Mouse (Mus musculus): ENCODE measurements around the gene Slc22a14. TPM values are rescaled to one million over a fixed set of nuclear protein-coding genes. Genes with fewer than 3 reads are reported as not detected.

The Slc22a14 gene
- polyA plus RNA-seq, 1 experiment, result not detected

DNA sequence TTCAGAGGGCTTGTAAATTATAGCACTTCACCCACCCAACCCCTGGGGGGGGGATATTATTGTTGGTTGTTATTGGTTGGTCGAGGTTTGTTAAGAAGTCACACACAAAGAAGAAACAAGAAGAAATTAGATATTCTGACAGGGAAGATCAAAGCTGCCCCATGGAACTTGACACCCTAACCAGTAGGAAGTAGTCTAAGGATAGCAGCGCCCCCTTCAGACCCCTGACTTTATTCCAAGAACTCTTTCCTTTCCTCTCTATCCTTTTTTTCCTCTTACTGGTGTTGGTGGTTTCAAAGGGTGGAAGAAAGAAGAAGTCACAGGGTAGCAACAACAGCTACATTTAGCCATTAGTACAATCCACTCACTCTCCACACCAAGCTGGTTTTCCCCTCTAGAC lies 111.2 kb downstream of the Slc22a14 start:
- H3K36me3 ChIP-seq (ENCODE audit: control insufficient read depth, insufficient read depth), result peaks cover 51% of the 10 kb centered on the region

DNA sequence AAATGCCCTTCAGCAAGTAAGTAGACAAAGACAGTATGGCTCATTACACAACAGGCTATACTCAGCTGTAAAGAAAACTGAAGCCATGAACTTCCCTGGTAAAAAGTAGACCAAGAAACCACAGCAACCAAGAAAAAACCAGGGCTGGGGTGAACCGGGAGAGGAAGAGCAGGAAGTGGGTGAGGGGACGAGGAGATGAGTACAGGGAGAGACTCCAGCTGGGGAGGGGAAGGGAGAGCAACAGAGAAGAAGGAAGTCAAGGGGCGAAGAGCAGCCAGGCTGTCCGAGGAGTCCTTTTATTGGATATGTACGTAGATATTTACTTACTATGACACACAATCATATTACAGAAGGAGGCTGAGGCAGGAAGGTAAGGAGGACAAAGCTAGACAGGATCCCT lies 117.4 kb downstream of the Slc22a14 start:
- H3ac ChIP-seq (ENCODE audit: control insufficient read depth, insufficient read length), result no peak overlapping the region
- H3K4me3 ChIP-seq, result no peak overlapping the region
- no peaks in the 10 kb centered on the region for H3K27me3 ChIP-seq (ENCODE audit: control insufficient read depth, insufficient read depth, insufficient read length)
- H3K4me2 ChIP-seq (ENCODE audit: low read depth), result no peak overlapping the region
- TF ChIP-seq MAX (IDR thresholded peaks at IDR 0.05; ENCODE audit: low read depth), result no peak
- no peak for TF ChIP-seq E2F4 (IDR thresholded peaks at IDR 0.05; ENCODE audit: insufficient read depth)
- no peak for TF ChIP-seq POLR2A (IDR thresholded peaks at IDR 0.05; ENCODE audit: insufficient read length, low read depth)
- no peak for TF ChIP-seq SRF (IDR thresholded peaks at IDR 0.05; ENCODE audit: control insufficient read depth, insufficient read length, low read depth)
- no peak for TF ChIP-seq MYOG (IDR thresholded peaks at IDR 0.05; ENCODE audit: control insufficient read depth in 1 of 3, insufficient read depth in 1 of 3, insufficient read length in 2 of 3, low read depth in 2 of 3)
- TF ChIP-seq TCF12 (IDR thresholded peaks at IDR 0.05; ENCODE audit: insufficient read depth, poor library complexity, severe bottlenecking), result no peak
- TF ChIP-seq USF1 (IDR thresholded peaks at IDR 0.05; ENCODE audit: low read depth), result no peak
- no peak for TF ChIP-seq TCF3 (IDR thresholded peaks at IDR 0.05; ENCODE audit: insufficient read length, low read depth)
- no peak for TF ChIP-seq REST (IDR thresholded peaks at IDR 0.05; ENCODE audit: insufficient read depth, insufficient read length)
- TF ChIP-seq MYOD1 (IDR thresholded peaks at IDR 0.05; ENCODE audit: control insufficient read depth in 1 of 3, insufficient read length in 2 of 3, low read depth in 2 of 3), result no peak
- TF ChIP-seq CEBPB (IDR thresholded peaks at IDR 0.05; ENCODE audit: insufficient read depth, poor library complexity, severe bottlenecking), result no peak
- H3K79me2 ChIP-seq (ENCODE audit: control insufficient read depth, insufficient read depth), result no peaks in the 10 kb centered on the region
- H3K36me3 ChIP-seq (ENCODE audit: control insufficient read depth, insufficient read depth), result peaks cover 46% of the 10 kb centered on the region

More for the DNA sequence above, 111.2 kb downstream of the Slc22a14 start:
- Histone ChIP-seq H3K4me2 (ENCODE audit: low read depth) (no peak overlapping the region), H3K79me2 (ENCODE audit: control insufficient read depth, insufficient read depth) (no peaks in the 10 kb centered on the region), H3K27me3 (ENCODE audit: control insufficient read depth, insufficient read depth, insufficient read length) (no peaks in the 10 kb centered on the region), H3ac (ENCODE audit: control insufficient read depth, insufficient read length) (no peak overlapping the region), H3K4me3 (no peak overlapping the region)
- no peak for TF ChIP-seq MYOG (IDR thresholded peaks at IDR 0.05; ENCODE audit: control insufficient read depth in 1 of 3, insufficient read depth in 1 of 3, insufficient read length in 2 of 3, low read depth in 2 of 3)
- TF ChIP-seq REST (IDR thresholded peaks at IDR 0.05; ENCODE audit: insufficient read depth, insufficient read length), result no peak
- TF ChIP-seq MYOD1 (IDR thresholded peaks at IDR 0.05; ENCODE audit: control insufficient read depth in 1 of 3, insufficient read length in 2 of 3, low read depth in 2 of 3), result no peak
- no peak for TF ChIP-seq CEBPB (IDR thresholded peaks at IDR 0.05; ENCODE audit: insufficient read depth, poor library complexity, severe bottlenecking)
- no peak for TF ChIP-seq TCF12 (IDR thresholded peaks at IDR 0.05; ENCODE audit: insufficient read depth, poor library complexity, severe bottlenecking)
- no peak for TF ChIP-seq USF1 (IDR thresholded peaks at IDR 0.05; ENCODE audit: low read depth)
- no peak for TF ChIP-seq POLR2AphosphoS2 (IDR thresholded peaks at IDR 0.05; ENCODE audit: insufficient read length, low read depth)
- TF ChIP-seq TCF3 (IDR thresholded peaks at IDR 0.05; ENCODE audit: insufficient read length, low read depth), result no peak

DNA sequence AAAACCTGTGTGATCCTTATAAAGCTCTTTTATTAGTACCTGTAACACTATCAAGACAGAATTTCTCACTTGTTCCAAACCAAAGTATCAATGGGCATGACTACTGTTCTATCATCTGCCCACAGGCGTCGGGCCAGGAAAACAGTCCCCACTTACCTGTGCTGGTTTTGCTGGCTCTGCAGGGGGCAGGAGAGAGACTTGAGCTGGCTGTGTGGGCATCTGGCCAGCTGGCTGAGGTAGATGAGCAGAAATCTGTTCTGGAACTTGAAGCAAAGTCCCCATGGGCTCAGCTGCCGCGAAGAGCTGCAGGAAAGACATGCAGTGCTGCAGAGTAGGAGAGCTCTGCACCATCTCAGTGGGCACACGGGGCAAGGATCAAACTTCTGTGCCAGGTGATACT lies 118.5 kb downstream of the Slc22a14 start:
- TF ChIP-seq E2F4 (IDR thresholded peaks at IDR 0.05; ENCODE audit: insufficient read depth), result no peak
- TF ChIP-seq POLR2A (IDR thresholded peaks at IDR 0.05; ENCODE audit: insufficient read length, low read depth), result no peak
- no peak for TF ChIP-seq REST (IDR thresholded peaks at IDR 0.05; ENCODE audit: insufficient read depth, insufficient read length)
- no peak for TF ChIP-seq MYOD1 (IDR thresholded peaks at IDR 0.05; ENCODE audit: control insufficient read depth in 1 of 3, insufficient read length in 2 of 3, low read depth in 2 of 3)
- TF ChIP-seq POLR2AphosphoS2 (IDR thresholded peaks at IDR 0.05; ENCODE audit: insufficient read length, low read depth), result no peak
- TF ChIP-seq TCF12 (IDR thresholded peaks at IDR 0.05; ENCODE audit: insufficient read depth, poor library complexity, severe bottlenecking), result no peak
- TF ChIP-seq CEBPB (IDR thresholded peaks at IDR 0.05; ENCODE audit: insufficient read depth, poor library complexity, severe bottlenecking), result no peak
- no peak for TF ChIP-seq USF1 (IDR thresholded peaks at IDR 0.05; ENCODE audit: low read depth)
- TF ChIP-seq TCF3 (IDR thresholded peaks at IDR 0.05; ENCODE audit: insufficient read length, low read depth), result no peak
- Histone ChIP-seq H3K36me3 (ENCODE audit: control insufficient read depth, insufficient read depth) (peaks cover 43% of the 10 kb centered on the region), H3K4me3 (no peak overlapping the region), H3K79me2 (ENCODE audit: control insufficient read depth, insufficient read depth) (no peaks in the 10 kb centered on the region), H3K27me3 (ENCODE audit: control insufficient read depth, insufficient read depth, insufficient read length) (no peaks in the 10 kb centered on the region), H3ac (ENCODE audit: control insufficient read depth, insufficient read length) (no peak overlapping the region), H3K4me2 (ENCODE audit: low read depth) (no peak overlapping the region)

DNA sequence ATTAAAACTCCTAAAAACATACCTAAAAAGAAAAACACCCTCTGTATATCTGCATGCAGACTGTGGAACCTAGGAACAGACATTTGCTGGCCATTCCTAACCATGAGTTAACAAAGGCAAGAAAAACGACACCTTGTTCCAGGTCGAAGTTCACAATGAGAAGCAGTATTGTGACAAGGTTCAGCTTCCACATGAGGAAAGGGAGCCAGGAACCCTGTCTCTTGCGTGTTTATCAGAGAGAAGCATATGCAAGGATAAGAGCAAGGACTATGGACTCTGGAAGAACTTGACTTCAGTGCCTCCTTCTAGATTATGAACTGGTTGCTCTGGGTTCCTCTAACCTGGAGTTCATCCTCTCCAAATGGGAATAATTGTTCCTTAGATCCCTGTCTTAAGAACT lies 121.4 kb downstream of the Slc22a14 start:
- no peak overlapping the region for H3ac ChIP-seq (ENCODE audit: control insufficient read depth, insufficient read length)
- H3K36me3 ChIP-seq (ENCODE audit: control insufficient read depth, insufficient read depth), result peaks cover 20% of the 10 kb centered on the region
- no peaks in the 10 kb centered on the region for H3K27me3 ChIP-seq (ENCODE audit: control insufficient read depth, insufficient read depth, insufficient read length)
- no peaks in the 10 kb centered on the region for H3K79me2 ChIP-seq (ENCODE audit: control insufficient read depth, insufficient read depth)
- TF ChIP-seq POLR2AphosphoS2 (IDR thresholded peaks at IDR 0.05; ENCODE audit: insufficient read length, low read depth) (no peak), MYOD1 (IDR thresholded peaks at IDR 0.05; ENCODE audit: control insufficient read depth in 1 of 3, insufficient read length in 2 of 3, low read depth in 2 of 3) (no peak), TCF12 (IDR thresholded peaks at IDR 0.05; ENCODE audit: insufficient read depth, poor library complexity, severe bottlenecking) (no peak), POLR2A (IDR thresholded peaks at IDR 0.05; ENCODE audit: insufficient read length, low read depth) (no peak), E2F4 (IDR thresholded peaks at IDR 0.05; ENCODE audit: insufficient read depth) (no peak)
- no peak overlapping the region for H3K4me3 ChIP-seq
- H3K4me2 ChIP-seq (ENCODE audit: low read depth), result no peak overlapping the region

DNA sequence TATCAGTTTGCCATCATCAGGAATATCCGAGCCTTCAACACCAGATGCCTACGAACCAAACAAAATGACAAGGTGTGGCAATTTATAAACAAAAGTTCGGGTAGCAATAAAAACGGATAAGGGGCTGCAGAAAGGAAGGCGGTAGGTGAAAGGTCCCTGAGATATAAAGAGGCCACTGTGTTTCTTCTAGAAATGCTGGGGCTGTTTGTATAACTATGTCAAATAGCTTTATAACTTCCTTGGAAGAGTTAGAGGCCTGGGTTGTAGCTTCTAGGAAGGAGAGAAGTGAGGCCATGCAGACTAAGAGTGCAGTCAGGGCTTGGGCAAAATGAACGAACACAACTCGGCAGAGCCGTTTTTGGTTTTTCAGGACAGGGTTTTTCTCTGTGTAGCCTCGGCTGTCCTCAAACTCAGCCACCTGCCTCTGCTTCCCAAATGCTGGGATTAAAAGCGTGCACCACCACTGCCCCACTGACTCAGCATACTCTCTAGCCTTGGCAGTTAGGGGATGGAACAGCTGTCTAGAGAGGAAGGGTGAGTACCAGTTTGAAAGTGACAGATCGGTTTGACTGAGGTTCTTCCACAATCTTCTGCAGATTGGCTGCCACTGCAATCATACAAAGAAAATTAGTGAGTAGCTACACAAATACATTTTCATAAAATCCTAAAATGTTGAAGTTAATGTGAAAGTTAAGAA lies 124.0 kb downstream of the Slc22a14 start:
- H3K36me3 ChIP-seq (ENCODE audit: control insufficient read depth, insufficient read depth), result peaks cover 17% of the 10 kb centered on the region
- no peak overlapping the region for H3ac ChIP-seq (ENCODE audit: control insufficient read depth, insufficient read length)
- H3K4me2 ChIP-seq (ENCODE audit: low read depth), result no peak overlapping the region
- no peaks in the 10 kb centered on the region for H3K79me2 ChIP-seq (ENCODE audit: control insufficient read depth, insufficient read depth)
- peak; percentile 68 to 90 (median 89) for TF ChIP-seq MYOD1 (IDR thresholded peaks at IDR 0.05; ENCODE audit: control insufficient read depth in 1 of 3, insufficient read length in 2 of 3, low read depth in 2 of 3)
- peak; percentile 43 for TF ChIP-seq TCF12 (IDR thresholded peaks at IDR 0.05; ENCODE audit: insufficient read depth, poor library complexity, severe bottlenecking)
- TF ChIP-seq MAX (IDR thresholded peaks at IDR 0.05; ENCODE audit: low read depth), result no peak
- peak; percentile 44 to 81 (median 64) for TF ChIP-seq MYOG (IDR thresholded peaks at IDR 0.05; ENCODE audit: control insufficient read depth in 1 of 3, insufficient read depth in 1 of 3, insufficient read length in 2 of 3, low read depth in 2 of 3)
- H3K27me3 ChIP-seq (ENCODE audit: control insufficient read depth, insufficient read depth, insufficient read length), result no peaks in the 10 kb centered on the region
- no peak overlapping the region for H3K4me3 ChIP-seq

All from myocyte (in vitro differentiated cells).